Mouse (Mus musculus): Measurements from ENCODE around the gene Rgs3.

DNA sequence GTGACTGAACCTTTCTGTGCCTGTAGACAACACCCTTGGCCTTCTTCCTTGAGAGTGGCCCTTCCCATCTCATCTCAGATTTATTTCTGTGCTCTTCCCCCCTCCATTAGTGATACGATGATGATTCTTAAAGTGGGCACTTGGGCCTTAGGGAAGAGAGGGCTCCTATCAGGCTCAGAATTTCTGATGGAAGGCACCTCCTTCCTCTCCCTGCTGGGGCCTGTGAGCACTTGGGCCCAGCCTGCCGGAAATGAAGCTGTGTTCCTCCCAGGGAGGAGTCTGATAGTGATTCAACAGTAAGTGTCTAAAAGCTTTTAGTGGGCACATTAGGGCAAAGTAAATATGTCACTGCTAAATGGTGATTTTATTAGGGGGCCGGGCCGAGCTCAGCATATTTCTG lies 67.7 kb downstream of the Rgs3 start:
- TF ChIP-seq CTCF (IDR thresholded peaks at IDR 0.05; ENCODE audit: low read depth) (no peak), EP300 (IDR thresholded peaks at IDR 0.05; ENCODE audit: low read depth) (no peak)

All from heart, postnatal 0 days (tissue).